Mouse (Mus musculus) hindbrain, postnatal 0 days (tissue): ENCODE data around the gene Col4a2. TPM values are rescaled to one million over a fixed set of nuclear protein-coding genes. Genes with fewer than 3 reads are reported as not detected.

Experiments
- ATAC-seq: fragments of 200-750 bp; cut with Nextera tagmentation; 2 replicates; pipeline ENCODE4 v1.8.0; 2017; ENCODE audit warnings: mild to moderate bottlenecking, moderate TSS enrichment, moderate library complexity
- DNase-seq: peaks from one replicate; pipeline ENCODE4 v3.0.0-alpha.2; 2015; ENCODE audit warnings: low spot score
- H3K27ac ChIP-seq: fragments of 300-500 bp; sonication (generic); 2 replicates; pipeline ENCODE4 v1.5.1; 2014; ENCODE audit warnings: mild to moderate bottlenecking
- H3K27me3 ChIP-seq: fragments of 300-500 bp; sonication (generic); 2 replicates; pipeline ENCODE4 v1.6.1; 2014; ENCODE audit warnings: low read length, mixed read lengths; ENCODE audit not compliant: insufficient read depth
- H3K36me3 ChIP-seq: fragments of 300-500 bp; sonication (generic); 2 replicates; pipeline ENCODE4 v1.6.1; 2014; ENCODE audit warnings: low read length, mixed read lengths; ENCODE audit not compliant: insufficient read depth
- H3K4me1 ChIP-seq: fragments of 300-500 bp; sonication (generic); 2 replicates; pipeline ENCODE4 v1.6.1; 2014; ENCODE audit warnings: antibody characterized with exemption, low read length, mixed read lengths; ENCODE audit not compliant: insufficient read depth
- H3K4me2 ChIP-seq: fragments of 300-500 bp; sonication (generic); 2 replicates; pipeline ENCODE4 v1.6.1; 2014; ENCODE audit warnings: low read depth, mild to moderate bottlenecking, low read length, moderate library complexity, mixed read lengths
- H3K4me3 ChIP-seq: fragments of 300-500 bp; sonication (generic); 2 replicates; pipeline ENCODE4 v1.5.1; 2014; ENCODE audit warnings: low read length
- H3K9ac ChIP-seq: fragments of 300-500 bp; sonication (generic); replicated peaks from 2 replicates; pipeline ENCODE4 v1.6.1; 2014; ENCODE audit warnings: mild to moderate bottlenecking, low read length, moderate library complexity, mixed read lengths
- H3K9me3 ChIP-seq: fragments of 300-500 bp; sonication (generic); 2 replicates; pipeline ENCODE4 v1.6.1; 2016; ENCODE audit warnings: low read length, mixed read lengths
- CTCF ChIP-seq: IDR thresholded peaks from 2 replicates; pipeline ENCODE4 v1.5.1; 2016; ENCODE audit warnings: antibody characterized with exemption, control low read depth, low read depth
- WGBS: fragments of 180-500 bp; shearing (Covaris S2); extraction: QIAGEN DNeasy Blood & Tissue Kit; methylation state at CpG from one replicate; pipeline ENCODE4 v1.1.7; 2014; 5-methylcytosine and 5-hydroxymethylcytosine counted together
- polyA plus RNA-seq: library from polyadenylated mRNA; unstranded; fragments of >200 nt; fragmentation: Nextera tagmentation; extraction: Ambion mirVana; gene quantifications from 2 replicates; pipeline ENCODE4 v1.2.1, GENCODE M21; 2015
- total RNA-seq: library from RNA; depleted of rRNA; stranded (reverse); fragments of >200 nt; gene quantifications from 2 replicates; pipeline ENCODE4 v1.2.3, GENCODE M21; 2014

The Col4a2 gene
- total and polyA plus RNA-seq, 2 experiments from 2014 or later = 27.8 to 76.6 TPM

DNA sequence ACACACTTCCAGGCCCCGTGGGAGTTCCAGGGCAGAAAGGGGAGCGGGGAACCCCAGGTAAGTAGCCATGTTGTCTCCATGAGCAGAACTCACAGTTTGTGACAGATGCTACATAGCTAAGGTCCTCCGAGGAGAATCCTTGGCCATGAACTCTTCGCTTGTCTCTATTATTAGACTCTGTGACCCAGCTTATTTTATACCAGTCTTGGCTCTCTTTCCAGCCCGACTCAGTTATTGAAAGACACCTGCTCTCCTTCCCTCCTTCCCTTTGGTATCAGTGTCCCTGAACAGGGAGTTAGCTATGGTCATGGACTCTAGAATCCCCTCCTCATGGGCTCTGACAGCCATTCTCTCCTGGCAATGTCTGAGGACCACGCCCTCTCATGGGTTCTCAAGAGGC, 128.7 kb downstream of the Col4a2 start:
- WGBS = 88% methylated on average over 6 of the region's 6 CpGs
- no peaks in the 10 kb centered on the region for H3K27me3 ChIP-seq

GRCm38 (mm10) chr8:11443611-11444010, 131.0 kb downstream of the Col4a2 start:
- no peak for TF ChIP-seq CTCF
- no peaks in the 10 kb centered on the region for H3K4me1 ChIP-seq
- DNase-seq = no peak
- WGBS = 86% methylated on average over 9 of the region's 9 CpGs
- no peak overlapping the region for H3K9ac ChIP-seq
- H3K27me3 ChIP-seq = no peaks in the 10 kb centered on the region
- ATAC-seq = no peak
- H3K36me3 ChIP-seq = peaks cover 4% of the 10 kb centered on the region; the same call in 1 of the 2 replicates
- H3K9me3 ChIP-seq = no peaks in the 10 kb centered on the region
- H3K4me3 ChIP-seq = no peak overlapping the region
- H3K4me2 ChIP-seq = no peak overlapping the region
- H3K27ac ChIP-seq = no peak overlapping the region

More for the DNA sequence above, 128.7 kb downstream of the Col4a2 start:
- Histone ChIP-seq H3K9me3 (no peaks in the 10 kb centered on the region), H3K4me3 (no peak overlapping the region), H3K4me1 (no peaks in the 10 kb centered on the region), H3K9ac (no peak overlapping the region), H3K36me3 (peaks cover 4% of the 10 kb centered on the region; the same call in 1 of the 2 replicates), H3K4me2 (no peak overlapping the region), H3K27ac (no peak overlapping the region)
- TF ChIP-seq CTCF = no peak
- ATAC-seq = no peak
- no peak for DNase-seq

DNA sequence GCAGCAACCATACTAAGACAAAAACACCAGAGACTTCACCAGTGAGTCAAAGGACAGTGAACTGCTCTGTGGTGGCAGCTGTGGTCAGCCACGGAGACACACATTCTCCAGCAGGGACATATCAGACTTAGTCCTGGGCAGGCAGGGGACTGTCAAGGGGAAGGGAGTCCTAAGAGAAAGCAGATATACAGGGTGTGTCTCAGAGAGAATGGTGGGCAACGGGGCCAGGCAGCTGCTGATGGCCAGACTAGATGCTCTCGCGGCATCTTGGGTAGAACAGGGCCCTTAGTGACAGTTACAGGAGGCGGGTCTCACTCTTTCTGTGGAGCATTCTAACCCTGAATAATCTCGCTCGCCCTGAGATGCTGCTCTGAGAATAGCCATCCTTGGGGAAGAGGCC, 131.6 kb downstream of the Col4a2 start:
- peaks cover 4% of the 10 kb centered on the region; the same call in 1 of the 2 replicates for H3K36me3 ChIP-seq
- no peak for TF ChIP-seq CTCF
- no peak overlapping the region for H3K4me2 ChIP-seq
- 79% methylated on average over 7 of the region's 7 CpGs for WGBS
- H3K9ac ChIP-seq = no peak overlapping the region
- DNase-seq (no peak), ATAC-seq (no peak)
- H3K27ac ChIP-seq = no peak overlapping the region
- H3K27me3 ChIP-seq = no peaks in the 10 kb centered on the region
- no peaks in the 10 kb centered on the region for H3K9me3 ChIP-seq
- H3K4me1 ChIP-seq = no peaks in the 10 kb centered on the region
- no peak overlapping the region for H3K4me3 ChIP-seq

GRCm38 (mm10) chr8:11445790-11446189, 133.2 kb downstream of the Col4a2 start:
- H3K36me3 ChIP-seq = peaks cover 4% of the 10 kb centered on the region; the same call in 1 of the 2 replicates
- no peak for DNase-seq
- H3K4me3 ChIP-seq = no peak overlapping the region
- WGBS = 93% methylated on average over 13 of the region's 13 CpGs
- H3K4me1 ChIP-seq = peaks cover under 1% of the 10 kb centered on the region; the same call in 1 of the 2 replicates
- H3K9me3 ChIP-seq = no peaks in the 10 kb centered on the region
- H3K4me2 ChIP-seq = no peak overlapping the region
- H3K27me3 ChIP-seq = no peaks in the 10 kb centered on the region
- no peak overlapping the region for H3K9ac ChIP-seq
- ATAC-seq = no peak
- no peak for TF ChIP-seq CTCF
- no peak overlapping the region for H3K27ac ChIP-seq

GRCm38 (mm10) chr8:11447910-11448570, 135.4 kb downstream of the Col4a2 start:
- DNase-seq (no peak), ATAC-seq (no peak)
- Histone ChIP-seq H3K4me3 (no peak overlapping the region), H3K9me3 (no peaks in the 10 kb centered on the region), H3K9ac (no peak overlapping the region), H3K27ac (no peak overlapping the region), H3K27me3 (no peaks in the 10 kb centered on the region), H3K36me3 (peaks cover 4% of the 10 kb centered on the region; the same call in 1 of the 2 replicates), H3K4me2 (no peak overlapping the region), H3K4me1 (peaks cover 4% of the 10 kb centered on the region; the same call in 1 of the 2 replicates)
- TF ChIP-seq CTCF = no peak
- 90% methylated on average over 23 of the region's 23 CpGs for WGBS

DNA sequence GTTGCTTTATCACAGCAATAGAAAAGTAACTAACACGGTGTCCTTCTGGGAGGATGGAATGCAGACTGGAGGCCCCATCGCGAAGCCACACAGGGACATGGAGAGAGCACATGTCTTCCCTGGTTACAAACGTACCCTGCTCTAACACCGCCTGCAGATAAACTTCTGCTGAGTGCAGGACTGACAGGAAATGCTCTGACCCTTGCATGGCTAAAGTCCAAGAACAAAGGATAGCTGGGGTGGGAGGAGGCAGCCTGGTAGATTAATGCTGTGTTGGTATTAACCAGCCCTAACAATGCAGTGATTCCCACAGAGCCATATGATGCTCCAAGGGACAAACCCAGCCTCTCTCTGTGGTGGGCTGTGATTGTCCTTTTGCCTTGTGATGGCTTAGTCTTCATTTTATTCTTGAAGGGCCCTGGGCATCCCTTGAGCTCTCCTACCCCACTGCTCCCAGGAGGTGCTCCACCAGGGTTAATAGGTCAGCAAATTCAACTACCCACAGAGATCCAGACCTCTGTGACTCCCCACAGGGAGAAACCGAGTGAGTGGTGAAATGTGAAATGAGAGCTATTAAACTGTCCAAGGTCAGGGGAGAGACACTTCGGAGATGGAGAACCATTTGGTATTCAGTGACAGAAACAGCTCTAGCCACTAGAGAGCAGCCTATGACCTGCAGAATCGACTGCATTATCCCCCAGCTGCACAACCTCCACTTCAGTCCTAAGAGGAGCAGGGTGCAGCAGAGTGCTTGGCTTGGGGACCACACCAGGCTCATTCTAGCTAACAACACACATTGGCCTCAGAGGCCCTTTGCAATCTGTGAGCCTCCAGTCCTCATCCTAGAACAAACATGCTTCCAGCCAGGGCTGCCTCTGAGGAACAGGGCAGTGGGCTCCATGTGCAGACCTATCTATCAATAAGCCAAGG, 137.8 kb downstream of the Col4a2 start:
- peaks cover 4% of the 10 kb centered on the region; the same call in 1 of the 2 replicates for H3K36me3 ChIP-seq
- no peaks in the 10 kb centered on the region for H3K9me3 ChIP-seq
- H3K27ac ChIP-seq = no peak overlapping the region
- H3K27me3 ChIP-seq = no peaks in the 10 kb centered on the region
- H3K4me3 ChIP-seq = no peak overlapping the region
- peak; percentile 64 for DNase-seq
- H3K4me2 ChIP-seq = no peak overlapping the region
- H3K4me1 ChIP-seq = peaks cover 4% of the 10 kb centered on the region; the same call in 1 of the 2 replicates
- H3K9ac ChIP-seq = no peak overlapping the region
- peak; percentile 77 for TF ChIP-seq CTCF
- 19% methylated on average over 8 of the region's 8 CpGs for WGBS
- 0 out of 2 replicates have a peak, but pooled peaks have one; percentile 55 for ATAC-seq
